Mouse (Mus musculus) A20 (cell line): ENCODE results near the gene Creb5.
A peak's percentile ranks its signal among the peaks of the same experiment; 100 is the strongest.

Experiments
- DNase-seq: peaks from one replicate; pipeline ENCODE4 v3.0.0-alpha.2; 2011; ENCODE audit warnings: low read depth, low spot score

Creb5 gene

DNA sequence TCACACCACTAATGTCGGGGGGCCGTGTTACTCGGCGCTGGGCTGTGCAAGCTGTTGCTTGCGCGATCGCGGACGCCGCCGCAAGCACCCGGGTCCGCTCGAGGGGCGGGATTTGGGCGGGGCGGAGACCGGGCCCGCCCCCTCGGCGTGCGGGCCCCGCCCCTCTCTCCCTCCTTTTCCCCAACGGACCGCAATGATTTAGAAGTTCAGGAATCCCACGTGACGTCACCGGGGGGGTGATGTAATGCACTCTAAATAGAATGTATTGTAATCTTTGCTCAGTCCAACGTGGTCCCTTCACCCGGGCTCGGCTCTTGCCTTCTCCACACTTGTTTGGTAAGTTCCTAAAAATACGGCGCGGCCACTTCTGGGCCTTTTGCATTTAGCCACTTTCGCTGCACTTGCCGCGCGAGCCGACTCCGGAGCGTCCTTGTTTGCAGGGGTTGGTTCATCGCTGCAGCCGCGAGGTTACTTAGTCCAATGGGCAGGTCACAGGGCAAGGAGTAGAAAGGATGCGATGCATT lies at the start of gene Creb5:
Gene Creb5, plus strand, starts transcription at position 233 of the 524 bp plus-strand sequence.
- no peak for DNase-seq

DNA sequence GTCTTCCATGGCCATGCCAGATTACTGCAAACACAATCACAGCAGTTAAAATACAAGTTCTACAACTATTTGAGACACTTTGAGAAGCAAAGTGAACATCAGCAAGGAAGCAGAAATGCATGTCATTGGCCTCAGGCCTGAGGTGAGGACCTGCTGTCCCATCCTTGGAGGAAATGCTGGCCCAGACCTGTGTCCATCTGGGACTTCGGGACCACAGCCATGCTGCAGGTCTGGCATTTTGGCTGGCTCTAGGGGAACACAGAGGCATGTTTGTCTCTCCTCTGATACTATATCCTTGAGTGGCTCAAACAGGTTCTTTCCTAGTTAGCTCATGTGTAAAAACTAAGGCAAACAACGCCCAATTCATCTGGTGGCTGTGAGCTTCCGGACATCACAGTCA lies 27.2 kb upstream of the Creb5 start:
- DNase-seq: no peak

DNA sequence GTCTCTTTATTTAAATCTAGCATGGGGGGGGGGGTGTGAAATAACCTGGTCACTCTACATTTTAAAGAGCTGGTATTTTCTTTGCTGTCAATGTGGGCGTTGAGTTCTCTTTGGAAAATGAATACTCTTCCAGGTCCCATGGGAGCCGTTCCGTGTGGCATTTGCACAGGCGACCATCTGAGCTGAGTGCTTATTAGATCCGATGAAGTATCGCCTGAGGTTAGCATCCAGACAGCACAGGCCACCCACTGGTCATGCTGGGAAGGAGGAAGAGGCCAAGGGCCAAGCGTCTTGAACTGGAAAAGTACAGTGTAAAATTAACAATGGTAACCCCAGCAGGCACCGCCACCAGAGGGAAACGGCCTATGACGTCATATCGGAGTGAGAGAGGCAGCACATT lies 24.7 kb upstream of the Creb5 start:
- no peak for DNase-seq

DNA sequence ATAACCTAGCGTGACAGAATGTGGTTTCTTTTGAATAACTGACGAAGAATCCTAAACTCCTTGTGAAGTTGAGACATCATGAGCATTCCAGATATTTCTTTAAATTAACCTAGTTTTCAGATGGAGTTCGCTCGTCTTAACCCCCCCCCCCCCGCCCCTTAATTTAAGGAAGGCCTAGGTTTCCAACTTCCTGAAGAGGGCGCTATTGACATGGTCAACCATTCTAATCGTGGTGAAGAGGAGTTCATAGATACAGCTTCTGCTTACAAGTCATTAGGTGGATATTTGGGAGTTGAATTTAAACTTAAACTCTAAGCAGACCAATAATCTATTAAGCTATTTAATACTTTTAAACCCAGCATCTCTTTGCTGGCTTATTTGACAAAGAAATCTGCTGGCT lies 20.0 kb upstream of the Creb5 start:
- peak; percentile 15 for DNase-seq

DNA sequence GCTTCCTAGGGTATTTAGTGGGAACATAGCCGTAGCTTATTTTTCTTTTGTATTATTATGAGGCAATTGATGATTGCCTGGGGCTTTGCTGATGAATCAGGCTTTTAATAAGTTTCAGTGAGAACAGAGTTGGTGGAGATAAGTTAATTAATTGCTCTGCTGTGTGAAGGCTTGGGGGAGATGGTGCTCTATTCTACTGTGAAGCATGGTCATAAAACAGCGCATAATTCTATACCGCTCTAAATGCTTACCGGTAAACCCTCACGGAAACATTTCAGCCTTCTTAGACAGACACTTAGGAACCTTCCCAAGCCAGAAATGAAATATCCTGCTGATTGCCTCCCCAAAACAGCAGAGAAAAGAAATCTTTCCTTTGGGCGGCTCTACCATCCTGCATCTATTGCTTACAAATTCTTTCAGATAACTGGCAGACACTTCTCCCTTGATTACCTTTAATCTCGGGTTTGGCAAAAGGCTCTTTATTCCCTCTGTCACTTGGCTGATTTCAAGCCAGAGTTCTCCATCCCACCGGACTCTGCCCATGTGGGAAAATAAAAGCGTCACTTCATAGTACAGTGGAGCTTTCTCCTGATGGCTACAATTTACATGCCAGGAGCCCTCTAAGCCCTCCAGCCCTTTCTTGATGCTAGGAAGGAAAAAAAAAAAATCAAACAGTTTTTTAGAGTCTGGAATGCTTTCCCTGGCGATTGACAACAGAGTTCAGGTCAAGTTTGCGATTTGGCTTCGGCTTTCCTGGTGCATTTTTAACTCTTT lies 19.2 kb upstream of the Creb5 start:
- DNase-seq: no peak

DNA sequence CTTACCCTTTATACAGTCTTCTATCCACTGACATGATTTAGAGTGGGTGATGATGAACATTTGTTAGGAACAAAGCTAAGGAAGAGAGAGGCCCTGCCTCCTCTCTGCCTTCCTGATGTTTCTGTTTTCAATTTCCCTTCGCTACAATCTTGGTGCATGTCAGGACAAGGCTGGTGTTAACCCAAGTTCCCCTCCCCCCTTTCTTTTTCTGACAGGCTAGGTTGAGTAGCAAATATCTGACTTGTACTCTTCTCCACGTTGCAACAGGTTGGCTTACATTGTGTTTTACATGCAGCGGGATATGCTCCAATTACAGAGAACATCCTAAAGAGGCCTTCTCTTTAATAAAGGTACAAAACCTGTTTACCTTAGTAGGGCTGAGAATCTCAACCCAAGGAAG lies 15.9 kb upstream of the Creb5 start:
- DNase-seq: no peak

DNA sequence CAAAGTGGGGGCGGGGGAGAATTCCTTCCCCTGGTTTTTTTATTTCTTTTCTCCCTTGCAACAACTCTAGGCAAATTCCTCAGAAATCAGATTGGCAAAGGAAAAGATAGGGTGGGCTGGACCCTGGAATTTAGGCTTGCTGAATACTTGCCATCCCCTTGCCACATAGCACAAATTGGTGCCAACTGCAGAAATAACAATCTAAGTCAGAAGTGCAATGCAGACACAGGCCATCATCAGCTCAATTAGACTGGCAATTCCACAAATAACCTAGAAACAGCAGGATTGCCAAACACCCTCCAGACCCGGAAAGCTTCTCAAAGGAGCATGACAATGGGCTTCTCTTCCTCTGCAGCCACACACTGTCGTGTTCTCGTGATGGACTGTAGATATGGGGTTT lies 15.4 kb upstream of the Creb5 start:
- no peak for DNase-seq

DNA sequence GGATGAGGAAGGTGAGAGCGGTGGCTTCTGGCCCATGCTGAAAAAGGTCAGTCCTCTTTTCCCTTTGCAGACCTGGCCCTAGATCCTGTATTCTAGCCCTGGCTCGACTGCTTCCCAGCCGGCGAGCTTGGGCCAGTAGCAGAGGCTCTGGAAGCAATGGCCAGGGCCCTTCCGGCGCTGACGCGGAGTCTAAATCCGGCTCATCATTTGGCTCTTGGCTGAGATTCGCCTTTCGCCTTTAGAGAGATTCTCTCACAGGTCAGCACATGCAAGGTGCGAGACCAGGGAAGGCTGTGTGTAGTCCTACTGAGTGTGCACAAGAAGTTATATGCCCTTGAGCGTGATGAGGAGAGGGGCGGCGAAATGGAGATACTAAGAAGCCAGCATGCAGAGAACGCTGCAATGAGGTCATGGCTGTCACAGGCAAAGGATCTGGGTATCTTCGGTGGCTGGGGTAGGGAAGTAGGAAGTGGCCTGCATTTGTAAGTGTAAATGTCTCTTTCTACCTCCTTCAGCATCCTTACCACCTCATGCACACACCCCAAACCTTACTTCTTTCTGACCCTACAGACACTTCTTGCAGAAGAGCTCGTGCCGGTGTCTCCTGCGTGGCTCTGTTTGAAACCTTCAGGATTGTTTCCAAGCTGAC lies 557 bp upstream of the Creb5 start:
- no peak for DNase-seq

DNA sequence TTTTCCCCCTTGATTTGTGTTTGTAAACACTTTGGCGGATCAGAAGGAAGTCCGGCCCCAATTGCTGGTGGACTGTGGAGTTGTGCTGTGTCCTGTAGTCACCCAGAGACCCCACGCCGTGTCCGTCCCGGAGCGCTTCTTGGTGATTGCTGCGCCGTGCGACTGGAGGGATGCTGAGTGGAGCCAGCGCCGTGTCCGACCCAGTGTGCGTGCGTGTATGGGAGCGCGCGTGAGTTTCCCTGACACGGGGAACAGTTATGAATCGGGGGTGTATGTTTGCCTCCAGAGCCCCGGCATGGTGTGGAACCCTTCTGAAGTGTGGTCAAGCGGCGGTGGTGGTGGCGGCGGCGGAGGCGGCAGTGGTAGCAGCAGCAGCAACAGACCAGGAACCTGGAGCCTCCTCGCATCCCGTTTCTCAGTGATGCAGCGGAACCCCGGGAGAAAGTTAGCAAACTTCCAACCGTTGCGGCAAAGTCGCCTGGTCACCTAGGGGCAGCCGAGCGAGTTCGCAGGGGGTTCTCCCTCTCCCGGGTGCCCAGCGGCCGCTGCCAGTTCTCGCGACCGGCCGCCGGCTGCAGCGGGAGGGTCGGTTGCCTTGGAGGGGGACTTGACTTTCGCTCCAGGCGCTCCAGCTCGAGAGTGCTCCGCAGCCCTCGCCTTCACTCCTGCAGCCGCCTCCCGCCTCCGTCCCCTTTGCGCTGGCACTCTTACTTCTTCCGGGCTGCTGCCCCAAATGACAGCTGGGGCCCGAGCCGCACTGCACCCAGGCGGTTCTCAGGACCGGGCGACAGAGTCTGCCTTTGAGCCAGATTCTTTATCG lies 702 bp downstream of the Creb5 start:
- no peak for DNase-seq

DNA sequence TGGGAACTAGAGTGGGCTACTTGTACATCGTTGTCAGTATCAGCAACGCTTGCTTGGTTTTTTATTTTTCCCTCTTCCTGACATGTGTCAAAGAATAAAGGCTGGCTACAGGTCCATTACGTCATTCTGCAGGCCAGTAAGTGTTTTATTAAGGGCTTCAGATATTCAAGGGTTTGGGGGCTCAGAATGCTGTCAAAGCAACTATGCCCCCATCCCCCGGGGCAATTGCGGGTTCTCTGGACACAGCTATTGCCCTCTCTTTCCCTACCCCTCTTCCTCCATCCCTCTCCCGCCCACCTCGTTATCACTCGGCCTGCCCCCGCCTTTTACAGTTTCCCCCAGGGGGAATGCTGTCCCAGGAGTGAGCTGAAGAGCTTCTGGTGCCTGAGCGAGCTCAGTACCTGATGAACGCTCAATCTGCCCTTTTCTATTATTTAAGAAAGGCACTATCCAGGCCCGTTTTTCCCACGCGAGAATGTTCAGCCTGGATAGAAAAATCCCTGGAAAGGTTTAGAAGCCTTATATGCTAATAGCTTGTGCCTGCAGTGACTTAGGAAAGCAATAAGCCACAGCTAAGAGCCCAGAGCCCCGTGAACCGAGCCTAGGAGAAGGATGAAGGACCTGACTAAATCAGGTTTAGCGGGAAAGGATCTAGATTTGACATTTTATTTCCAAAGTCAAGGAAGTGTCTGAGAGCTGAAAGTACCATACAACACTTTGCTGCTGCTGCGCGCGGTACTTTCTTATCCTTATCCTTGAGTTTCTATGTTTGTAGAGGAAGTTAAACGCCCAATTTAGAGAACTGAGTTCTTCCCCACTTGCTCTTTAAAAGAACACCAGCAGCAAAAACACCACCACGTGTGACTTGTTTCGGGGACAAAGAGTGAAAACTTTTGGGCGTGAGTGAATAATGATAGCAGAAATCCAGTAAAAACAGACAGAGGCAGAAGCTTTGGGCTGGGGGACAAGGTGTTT lies 1.8 kb downstream of the Creb5 start:
- DNase-seq: no peak

DNA sequence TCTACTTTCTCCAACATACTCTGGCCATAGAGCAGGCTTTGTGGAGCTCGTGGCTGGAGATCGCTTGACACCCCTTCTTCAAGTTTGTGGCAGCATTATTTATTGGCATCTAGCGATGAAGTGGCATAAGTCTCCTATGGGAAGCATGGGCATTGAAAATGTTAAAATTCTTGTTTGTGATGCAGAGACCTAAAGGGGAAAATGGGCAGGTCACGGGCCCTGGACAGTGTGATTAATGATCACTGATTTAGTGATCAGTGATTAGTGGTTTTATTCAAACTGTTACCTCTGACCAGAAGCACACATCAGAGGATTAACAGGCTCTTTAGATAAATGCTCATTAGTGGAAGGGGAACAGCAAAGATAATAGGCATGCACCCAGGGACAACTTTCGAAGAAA lies 2.6 kb downstream of the Creb5 start:
- DNase-seq: no peak

DNA sequence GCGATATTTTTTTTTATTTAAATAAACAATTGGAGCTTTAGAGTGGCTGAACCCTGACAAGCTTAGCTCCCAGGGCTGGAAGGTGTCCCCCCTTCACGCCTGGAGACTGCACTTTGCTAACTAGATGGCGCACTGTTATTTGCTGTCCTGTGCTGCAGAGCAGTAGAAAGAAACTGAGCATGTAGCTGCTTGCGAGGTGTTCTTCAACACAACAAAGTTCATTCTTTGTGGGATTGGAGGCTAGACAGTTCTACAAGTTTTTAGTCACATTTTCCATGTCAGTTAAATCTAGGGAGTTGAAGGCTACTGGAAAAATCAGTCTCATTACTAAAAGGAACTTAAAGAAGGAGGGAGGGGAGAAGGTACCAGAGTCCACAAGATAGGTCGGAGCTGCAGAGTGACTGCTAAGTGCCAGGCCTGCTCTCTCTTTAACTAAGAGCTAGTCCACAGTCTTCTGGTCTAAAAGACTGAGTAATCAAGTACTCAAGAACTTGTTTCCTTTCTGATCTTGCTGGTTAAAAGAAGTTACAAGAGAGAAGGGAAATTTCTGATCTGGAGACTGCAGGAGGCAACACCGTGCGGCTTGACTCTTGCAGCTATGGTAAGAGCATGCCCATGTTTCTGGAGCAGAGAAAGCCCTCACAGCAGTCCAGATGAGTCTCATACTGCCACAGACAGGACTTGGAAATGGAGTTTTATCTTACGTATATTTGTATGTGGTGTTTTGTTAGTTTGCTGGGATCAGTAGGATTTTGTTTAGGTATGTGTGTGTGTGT lies 3.3 kb downstream of the Creb5 start:
- no peak for DNase-seq

DNA sequence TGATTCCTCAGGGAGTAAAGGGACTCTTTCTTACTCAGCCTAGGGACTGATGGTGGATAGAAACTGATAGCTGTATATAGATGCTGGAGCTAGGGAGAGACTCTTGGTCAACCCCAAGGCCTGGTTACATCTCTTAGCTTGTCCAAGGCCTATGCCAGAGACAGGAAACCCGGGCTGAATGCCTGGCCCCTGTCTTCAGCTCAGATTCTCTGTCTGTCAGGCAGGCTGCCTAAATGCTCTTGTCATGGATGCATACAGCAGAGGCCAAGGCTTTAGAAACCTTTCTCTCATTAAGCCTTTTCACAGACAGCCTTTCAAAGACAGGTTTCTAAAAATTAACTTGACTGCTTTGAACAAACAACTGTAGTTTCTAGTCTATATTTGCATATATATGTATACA lies 5.9 kb downstream of the Creb5 start:
- DNase-seq: no peak

DNA sequence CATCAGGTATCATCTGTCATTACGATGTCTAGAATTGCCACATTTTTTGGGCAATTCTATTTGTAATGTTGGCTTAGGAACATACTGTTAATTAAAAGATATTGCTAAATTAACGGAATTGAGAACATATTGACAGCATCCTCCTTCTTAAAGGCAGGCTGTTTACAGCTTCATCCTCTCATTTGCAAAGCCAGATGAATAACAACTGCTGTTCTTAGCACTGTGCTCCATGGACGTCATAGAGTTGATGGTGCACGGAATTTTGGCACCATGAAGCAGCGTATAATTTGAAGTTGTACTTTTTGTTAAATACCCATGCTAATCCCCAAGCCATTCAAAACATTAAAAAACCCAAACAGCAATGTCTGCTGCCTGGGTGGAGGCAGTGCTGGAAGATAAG lies 10.8 kb downstream of the Creb5 start:
- no peak for DNase-seq

DNA sequence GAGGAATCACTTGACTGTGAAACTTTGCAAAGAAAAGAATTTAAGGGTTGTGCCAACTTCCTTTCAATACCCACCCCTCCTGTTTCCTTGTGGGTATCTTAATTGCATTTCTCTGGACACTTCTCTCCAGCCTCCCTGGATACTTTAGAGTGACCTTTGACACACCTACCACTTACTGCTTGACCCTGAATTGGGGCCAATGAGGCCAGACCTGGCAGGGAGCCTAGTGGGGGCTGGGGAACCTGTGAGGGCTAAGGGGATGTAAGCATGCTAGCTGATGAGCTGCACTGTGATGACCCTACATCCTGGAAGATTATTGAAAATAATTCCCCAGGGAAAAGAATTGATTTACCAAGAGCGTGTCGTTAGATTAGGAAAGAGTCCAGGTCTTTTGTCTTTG lies 17.1 kb downstream of the Creb5 start:
- no peak for DNase-seq

DNA sequence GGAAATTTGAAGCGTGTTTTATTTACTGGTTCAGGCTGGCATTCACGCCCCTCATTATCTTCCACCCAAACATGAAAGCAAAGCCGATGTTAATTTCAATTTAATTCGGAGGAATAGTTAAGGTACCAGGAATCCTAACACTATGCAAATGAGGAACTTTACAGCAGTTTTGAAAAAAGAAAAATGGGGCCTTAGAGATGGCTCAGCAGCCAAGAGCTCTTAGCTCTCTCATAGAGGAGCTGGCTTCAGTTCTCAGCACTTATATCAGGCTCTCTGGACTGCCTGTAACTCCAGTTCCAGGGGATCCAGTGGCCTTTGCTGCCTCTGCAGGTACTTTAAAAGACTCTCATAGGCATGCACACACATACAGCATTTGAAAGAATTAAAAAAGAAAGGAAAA lies 19.1 kb downstream of the Creb5 start:
- DNase-seq: no peak

DNA sequence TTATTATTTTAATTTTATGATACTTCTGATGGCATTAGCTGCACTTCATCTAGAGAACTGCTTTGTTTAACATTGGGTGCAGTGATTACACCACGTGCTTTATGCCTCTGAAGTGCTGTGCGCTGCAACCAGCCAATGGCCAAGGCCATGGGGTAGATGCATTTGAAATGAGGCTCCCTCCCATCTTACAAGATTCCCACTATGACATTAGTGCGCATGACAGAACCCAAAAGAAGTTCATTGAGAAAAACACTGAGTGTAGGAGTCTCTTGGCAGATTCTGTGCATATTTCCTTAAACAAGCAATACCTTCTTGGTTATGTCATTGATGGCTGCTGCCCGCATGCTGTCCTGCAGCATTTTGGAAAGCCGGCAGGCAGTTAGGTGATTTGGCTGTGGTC lies 19.6 kb downstream of the Creb5 start:
- DNase-seq: no peak

DNA sequence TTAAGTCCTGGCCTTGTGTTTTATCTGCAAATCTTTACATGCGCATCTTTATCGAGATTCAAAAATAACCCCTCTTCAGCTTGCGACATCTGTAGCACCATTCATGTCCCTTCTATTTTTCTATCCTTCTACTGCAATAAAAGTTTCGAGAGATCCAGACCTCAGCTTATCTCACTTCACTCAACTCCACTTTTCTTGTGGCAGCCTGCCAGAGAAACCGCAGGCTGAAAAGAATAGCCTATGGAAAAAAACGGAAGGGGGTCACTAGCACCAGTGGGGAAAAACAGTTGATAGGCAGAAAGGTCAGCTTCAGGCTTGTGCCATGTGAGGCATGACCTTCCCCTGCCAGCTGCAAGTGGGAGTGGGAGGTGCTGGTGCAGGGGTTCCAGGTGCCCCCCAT lies 21.6 kb downstream of the Creb5 start:
- no peak for DNase-seq

DNA sequence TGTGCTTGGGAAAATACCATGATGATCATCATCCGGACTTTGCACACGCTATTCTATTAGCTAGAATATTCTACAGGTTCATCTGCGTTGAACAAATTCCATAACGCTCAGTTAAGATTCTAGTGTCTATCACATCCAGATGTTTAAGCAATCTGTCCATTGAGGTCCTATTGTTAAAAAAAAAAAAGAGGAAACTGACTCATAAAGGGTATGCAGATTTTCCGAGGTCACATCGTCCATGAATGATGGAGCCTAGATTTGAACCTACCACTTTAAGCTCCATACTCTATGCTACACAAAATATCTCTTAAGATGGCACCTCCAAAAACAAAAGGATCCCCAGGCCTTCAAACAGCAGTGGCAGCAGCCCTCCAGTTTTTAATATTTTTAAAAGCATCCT lies 26.5 kb downstream of the Creb5 start:
- DNase-seq: no peak

DNA sequence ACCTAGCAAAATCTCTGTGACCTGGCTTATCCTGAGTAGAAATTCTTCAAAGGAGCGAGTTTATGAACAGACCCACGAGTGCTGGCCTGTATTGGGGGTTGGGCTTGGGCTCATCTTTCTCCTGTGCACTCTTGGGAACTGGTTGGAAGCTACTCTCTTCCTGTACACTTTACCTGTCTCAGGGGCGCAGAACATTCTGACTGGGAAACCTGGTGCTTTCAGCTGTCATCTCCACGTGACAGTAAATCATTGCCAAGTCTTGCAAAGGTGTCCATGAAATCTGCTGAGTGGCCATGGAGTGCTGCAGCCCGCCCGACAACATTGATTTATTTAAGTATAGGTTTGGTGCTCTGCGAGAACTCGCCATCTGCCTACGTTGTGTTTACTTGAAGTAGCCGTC lies 27.1 kb downstream of the Creb5 start:
- no peak for DNase-seq
